Mouse (Mus musculus) intestine, embryonic 14.5 days (tissue): ENCODE results near the gene Ror1. TPM values are rescaled to one million over a fixed set of nuclear protein-coding genes. Genes with fewer than 3 reads are reported as not detected.
A peak's percentile ranks its signal among the peaks of the same experiment; 100 is the strongest.

Experiments used
- ATAC-seq: fragments of 200-750 bp; cut with Nextera tagmentation; replicated peaks from 2 replicates; pipeline ENCODE4 v1.8.0; 2017; ENCODE audit warnings: low read depth, moderate number of reproducible peaks, moderate TSS enrichment, moderate library complexity; ENCODE audit not compliant: low FRiP score, low TSS enrichment
- DNase-seq: peaks from one replicate; pipeline ENCODE4 v3.0.0-alpha.2; 2018; ENCODE audit warnings: low spot score
- H3K27ac ChIP-seq: fragments of 300-500 bp; sonication (generic); 2 replicates; pipeline ENCODE4 v1.5.1; 2014; ENCODE audit warnings: low read depth, mild to moderate bottlenecking, control low read depth
- H3K27me3 ChIP-seq: fragments of 300-500 bp; sonication (generic); replicated peaks from 2 replicates; pipeline ENCODE4 v1.6.1; 2014; ENCODE audit warnings: low read length, control low read depth; ENCODE audit not compliant: control insufficient read depth, insufficient read depth
- H3K36me3 ChIP-seq: fragments of 300-500 bp; sonication (generic); 2 replicates; pipeline ENCODE4 v1.6.1; 2014; ENCODE audit warnings: low read length, control low read depth; ENCODE audit not compliant: control insufficient read depth, insufficient read depth
- H3K4me1 ChIP-seq: fragments of 300-500 bp; sonication (generic); replicated peaks from 2 replicates; pipeline ENCODE4 v1.6.1; 2014; ENCODE audit warnings: low read length, control low read depth, mixed read lengths; ENCODE audit not compliant: control insufficient read depth, insufficient read depth
- H3K4me2 ChIP-seq: fragments of 300-500 bp; sonication (generic); 2 replicates; pipeline ENCODE4 v1.6.1; 2014; ENCODE audit warnings: low read length
- H3K4me3 ChIP-seq: fragments of 300-500 bp; sonication (generic); 2 replicates; pipeline ENCODE4 v1.5.1; 2014; ENCODE audit warnings: low read depth, low read length, control low read depth, mixed read lengths
- H3K9ac ChIP-seq: fragments of 300-500 bp; sonication (generic); 2 replicates; pipeline ENCODE4 v1.6.1; 2014; ENCODE audit warnings: mild to moderate bottlenecking, low read length
- H3K9me3 ChIP-seq: fragments of 300-500 bp; sonication (generic); 2 replicates; pipeline ENCODE4 v1.6.1; 2016; ENCODE audit warnings: low read length, control low read depth; ENCODE audit not compliant: control insufficient read depth
- WGBS: fragments of 180-500 bp; shearing (Covaris S2); extraction: QIAGEN DNeasy Blood & Tissue Kit; methylation state at CpG from one replicate; pipeline ENCODE4 v1.1.7; 2014; 5-methylcytosine and 5-hydroxymethylcytosine counted together
- polyA plus RNA-seq: library from polyadenylated mRNA; unstranded; fragments of >200 nt; fragmentation: Nextera tagmentation; extraction: Ambion mirVana; gene quantifications from 2 replicates; pipeline ENCODE4 v1.2.1, GENCODE M21; 2014

Ror1 gene
- polyA plus RNA-seq, 1 experiment from 2014 or later: 12.1 TPM

- Histone ChIP-seq H3K4me2 (no peak overlapping the region), H3K9ac (no peak overlapping the region), H3K9me3 (no peaks in the 10 kb centered on the region), H3K4me1 (peaks cover 5% of the 10 kb centered on the region; the same call in 1 of the 2 replicates), H3K4me3 (no peak overlapping the region), H3K27ac (no peak overlapping the region), H3K36me3 (no peaks in the 10 kb centered on the region), H3K27me3 (no peaks in the 10 kb centered on the region)
- WGBS: 87% methylated on average over 3 of the region's 3 CpGs
- DNase-seq: no peak
- no peak for ATAC-seq
Measured at GRCm38 (mm10) chr4:100273356-100273755, 177.8 kb downstream of the Ror1 start.

DNA sequence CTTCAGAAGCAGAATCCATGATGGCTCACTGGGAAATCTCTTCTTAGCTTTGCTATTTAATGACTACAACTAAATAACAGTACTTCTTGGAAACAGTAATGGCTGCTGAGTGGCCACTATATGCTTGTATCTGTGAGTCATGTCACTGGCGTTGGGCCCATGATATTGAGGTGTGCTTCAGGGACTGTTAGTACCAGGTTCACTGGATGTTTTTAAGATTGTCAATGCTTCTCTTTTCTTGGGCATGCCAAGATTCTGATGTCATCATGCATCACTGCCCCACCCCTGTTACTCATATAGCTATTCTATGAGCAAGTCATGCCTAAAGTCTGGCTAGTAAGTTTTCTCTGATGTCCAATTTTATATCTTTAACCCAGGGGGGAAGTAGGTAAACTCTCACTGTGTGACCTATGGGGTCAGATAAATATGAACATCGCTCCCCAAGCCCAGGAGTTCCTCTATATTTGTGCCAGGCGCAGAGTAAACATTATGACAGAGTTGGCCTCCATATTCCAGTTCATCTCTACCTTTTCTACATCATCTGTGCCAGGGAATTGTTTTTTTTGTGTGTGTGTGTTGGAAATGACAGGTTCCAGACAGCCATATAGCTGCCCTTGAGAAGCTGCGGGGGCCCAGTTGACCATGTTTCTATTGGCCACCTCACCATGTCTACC, 178.4 kb downstream of the Ror1 start:
- WGBS: 91% methylated on average over 4 of the region's 4 CpGs

DNA sequence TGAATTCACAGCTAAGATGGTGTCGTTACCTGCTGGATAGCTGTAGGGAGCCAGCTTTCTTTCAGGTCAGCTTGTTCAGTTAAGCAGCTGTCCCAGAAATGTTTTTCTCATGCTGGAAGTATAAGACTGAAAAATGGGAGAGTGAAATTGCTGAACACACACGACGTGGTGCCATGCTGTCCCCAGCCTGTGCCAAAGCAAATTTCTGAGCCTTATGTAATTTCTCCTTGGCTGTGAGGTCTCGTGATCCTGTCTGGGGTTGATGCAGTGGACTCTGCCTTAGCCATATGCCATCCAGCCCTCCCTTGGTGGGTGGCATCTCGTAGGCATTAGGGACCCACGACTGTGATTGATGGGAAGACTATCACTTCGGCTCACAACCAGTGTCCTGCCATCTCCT, 180.9 kb downstream of the Ror1 start:
- H3K36me3 ChIP-seq: no peaks in the 10 kb centered on the region
- H3K27me3 ChIP-seq: no peaks in the 10 kb centered on the region
- no peak for ATAC-seq
- H3K4me2 ChIP-seq: no peak overlapping the region
- peaks cover 5% of the 10 kb centered on the region; the same call in 1 of the 2 replicates for H3K4me1 ChIP-seq
- no peaks in the 10 kb centered on the region for H3K9me3 ChIP-seq
- no peak overlapping the region for H3K9ac ChIP-seq
- H3K27ac ChIP-seq: no peak overlapping the region
- no peak for DNase-seq
- WGBS: 79% methylated on average over 7 of the region's 7 CpGs
- no peak overlapping the region for H3K4me3 ChIP-seq

More for the DNA sequence above, 178.4 kb downstream of the Ror1 start:
- H3K9ac ChIP-seq: no peak overlapping the region
- no peak overlapping the region for H3K27ac ChIP-seq
- no peaks in the 10 kb centered on the region for H3K27me3 ChIP-seq
- no peak overlapping the region for H3K4me3 ChIP-seq
- H3K4me2 ChIP-seq: no peak overlapping the region
- no peaks in the 10 kb centered on the region for H3K9me3 ChIP-seq
- no peaks in the 10 kb centered on the region for H3K36me3 ChIP-seq
- peaks cover 5% of the 10 kb centered on the region; the same call in 1 of the 2 replicates for H3K4me1 ChIP-seq
- DNase-seq (no peak), ATAC-seq (no peak)

GRCm38 (mm10) chr4:100276970-100277369, 181.4 kb downstream of the Ror1 start:
- H3K27me3 ChIP-seq: no peaks in the 10 kb centered on the region
- no peak overlapping the region for H3K9ac ChIP-seq
- no peaks in the 10 kb centered on the region for H3K9me3 ChIP-seq
- 75% methylated on average over 1 of the region's 1 CpGs for whole genome bisulfite sequencing
- H3K4me1 ChIP-seq: peaks cover 4% of the 10 kb centered on the region; the same call in 1 of the 2 replicates
- no peak overlapping the region for H3K27ac ChIP-seq
- H3K4me2 ChIP-seq: no peak overlapping the region
- no peaks in the 10 kb centered on the region for H3K36me3 ChIP-seq
- H3K4me3 ChIP-seq: no peak overlapping the region
- no peak for DNase-seq
- ATAC-seq: no peak

DNA sequence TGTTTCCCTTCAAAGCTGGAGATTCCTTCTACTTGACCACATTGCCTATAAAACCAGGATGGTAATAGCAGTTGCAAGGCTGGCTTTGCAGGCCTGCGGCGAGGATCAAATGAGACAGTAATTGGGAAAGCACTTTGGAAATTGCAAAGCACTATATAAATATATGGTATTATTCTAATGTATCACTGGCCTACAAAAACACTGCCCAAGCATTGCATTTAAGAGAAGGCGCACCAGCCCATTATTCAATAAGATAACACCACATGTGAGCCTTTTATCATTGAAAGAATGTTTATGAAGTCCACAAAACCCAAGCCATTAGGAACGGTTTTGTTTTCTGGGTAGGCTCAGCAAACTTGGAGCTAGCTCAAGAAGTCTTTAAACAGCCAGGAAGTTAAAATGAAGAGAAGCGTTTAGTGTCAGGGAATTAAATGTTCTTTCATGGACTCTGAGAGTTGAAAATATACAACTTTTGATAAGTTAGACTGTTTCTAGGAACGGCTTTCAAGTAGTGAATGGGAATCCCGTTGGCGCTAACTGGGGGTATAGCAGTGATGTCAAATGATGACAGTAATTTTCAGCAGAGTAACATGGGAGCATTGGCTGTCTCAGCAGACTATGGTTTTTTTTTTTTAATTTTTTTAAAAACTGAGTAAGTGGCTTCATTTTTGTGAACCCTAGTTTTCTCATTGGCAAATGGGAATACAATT, 187.7 kb downstream of the Ror1 start:
- H3K4me3 ChIP-seq: no peak overlapping the region
- H3K4me1 ChIP-seq: peaks cover 26% of the 10 kb centered on the region
- no peaks in the 10 kb centered on the region for H3K27me3 ChIP-seq
- H3K9me3 ChIP-seq: no peaks in the 10 kb centered on the region
- WGBS: 48% methylated on average over 8 of the region's 8 CpGs
- no peak for ATAC-seq
- no peaks in the 10 kb centered on the region for H3K36me3 ChIP-seq
- H3K9ac ChIP-seq: no peak overlapping the region
- peak; percentile 2 for DNase-seq
- no peak overlapping the region for H3K4me2 ChIP-seq
- H3K27ac ChIP-seq: peak overlapping the region; percentile 40; the same call in 1 of the 2 replicates

DNA sequence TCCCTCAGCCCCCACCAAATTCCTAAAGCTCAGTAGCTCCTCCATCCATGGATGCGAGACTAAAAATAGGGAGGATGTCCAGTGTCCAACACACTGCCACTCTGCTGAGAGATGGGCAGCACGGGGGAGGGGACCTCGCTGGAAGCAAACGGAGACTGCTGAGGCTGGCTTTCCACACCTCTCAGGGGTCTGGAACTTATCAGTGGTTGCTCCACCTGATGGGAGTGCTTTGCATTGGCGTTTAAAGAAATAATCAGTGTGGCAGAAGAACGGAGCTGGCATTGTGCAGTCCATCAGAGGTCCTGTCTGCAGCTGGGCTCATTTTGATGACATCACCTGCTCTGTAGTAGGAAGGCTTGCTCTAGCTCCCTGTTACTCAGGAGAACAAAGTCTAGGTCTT, 188.9 kb downstream of the Ror1 start:
- peaks cover 28% of the 10 kb centered on the region for H3K4me1 ChIP-seq
- no peaks in the 10 kb centered on the region for H3K27me3 ChIP-seq
- H3K4me2 ChIP-seq: no peak overlapping the region
- H3K4me3 ChIP-seq: no peak overlapping the region
- WGBS: 56% methylated on average over 6 of the region's 6 CpGs
- no peak for ATAC-seq
- H3K9me3 ChIP-seq: no peaks in the 10 kb centered on the region
- no peak overlapping the region for H3K27ac ChIP-seq
- no peaks in the 10 kb centered on the region for H3K36me3 ChIP-seq
- peak; percentile 35 for DNase-seq
- H3K9ac ChIP-seq: no peak overlapping the region

- ATAC-seq: no peak
- H3K27ac ChIP-seq: no peak overlapping the region
- H3K36me3 ChIP-seq: no peaks in the 10 kb centered on the region
- H3K27me3 ChIP-seq: no peaks in the 10 kb centered on the region
- peak; percentile 46 for DNase-seq
- no peaks in the 10 kb centered on the region for H3K9me3 ChIP-seq
- no peak overlapping the region for H3K4me3 ChIP-seq
- 60% methylated on average over 7 of the region's 7 CpGs for WGBS
- no peak overlapping the region for H3K9ac ChIP-seq
- no peak overlapping the region for H3K4me2 ChIP-seq
- H3K4me1 ChIP-seq: peaks cover 28% of the 10 kb centered on the region
Measured at GRCm38 (mm10) chr4:100286111-100286541, 190.5 kb downstream of the Ror1 start.

DNA sequence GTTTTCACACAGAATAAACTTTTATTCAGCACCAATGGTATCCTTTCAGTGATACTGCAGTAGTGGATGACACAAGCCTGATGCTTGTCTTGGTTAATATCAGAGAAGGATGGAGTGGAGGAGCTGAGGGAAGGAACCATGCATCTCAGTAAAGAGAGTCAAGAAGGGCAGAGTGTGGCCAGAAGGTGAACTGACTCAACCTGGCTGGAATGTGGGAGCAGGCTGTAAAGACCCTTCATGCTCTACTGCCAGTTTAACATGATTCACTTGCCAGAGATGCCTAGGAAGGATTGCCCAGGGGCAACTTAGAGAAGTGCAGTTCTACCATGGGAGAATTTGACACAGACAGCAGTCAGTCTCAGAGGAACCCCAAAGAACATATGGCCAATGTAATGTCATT, 191.2 kb downstream of the Ror1 start:
- no peak for ATAC-seq
- Histone ChIP-seq H3K36me3 (no peaks in the 10 kb centered on the region), H3K9ac (no peak overlapping the region), H3K4me3 (no peak overlapping the region), H3K27me3 (no peaks in the 10 kb centered on the region), H3K4me1 (peaks cover 28% of the 10 kb centered on the region), H3K27ac (no peak overlapping the region), H3K9me3 (no peaks in the 10 kb centered on the region), H3K4me2 (no peak overlapping the region)
- DNase-seq: peak; percentile 27
